Mouse (Mus musculus) right cerebral cortex, postnatal 10 days (tissue): Measurements from ENCODE around the gene Slc5a6.
"Not testable (repeated sequence)": the region's sequence is repeated elsewhere in the genome, so short reads cannot be mapped to it uniquely, and the experiment has no call there.

ENCODE experiments used
- DNase-seq, 2 experiments: peaks; one replicate each; pipeline ENCODE4 v3.0.0; 2021; ENCODE audit warnings: low spot score in 2 of 2

Slc5a6 gene

DNA sequence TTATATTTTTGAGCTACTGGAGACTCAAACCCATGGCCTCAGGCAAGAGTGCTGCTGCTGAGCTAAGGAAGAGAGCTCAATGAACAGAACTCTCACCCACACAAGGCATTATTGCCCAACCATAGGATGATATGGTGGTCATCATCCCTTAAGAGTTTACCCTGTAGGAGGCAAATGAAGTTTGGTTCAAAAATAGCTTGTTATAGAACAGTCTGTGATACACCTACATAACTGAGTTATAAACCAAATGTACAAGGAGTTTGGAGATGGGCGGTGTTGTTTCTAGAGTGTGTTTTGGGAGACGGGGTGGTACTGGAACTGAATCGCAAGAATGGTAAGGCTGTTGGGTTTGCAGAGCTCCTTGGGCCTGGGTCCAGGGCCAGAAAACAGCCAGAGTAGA lies 21.1 kb upstream of the Slc5a6 start:
- DNase-seq: no peak

DNA sequence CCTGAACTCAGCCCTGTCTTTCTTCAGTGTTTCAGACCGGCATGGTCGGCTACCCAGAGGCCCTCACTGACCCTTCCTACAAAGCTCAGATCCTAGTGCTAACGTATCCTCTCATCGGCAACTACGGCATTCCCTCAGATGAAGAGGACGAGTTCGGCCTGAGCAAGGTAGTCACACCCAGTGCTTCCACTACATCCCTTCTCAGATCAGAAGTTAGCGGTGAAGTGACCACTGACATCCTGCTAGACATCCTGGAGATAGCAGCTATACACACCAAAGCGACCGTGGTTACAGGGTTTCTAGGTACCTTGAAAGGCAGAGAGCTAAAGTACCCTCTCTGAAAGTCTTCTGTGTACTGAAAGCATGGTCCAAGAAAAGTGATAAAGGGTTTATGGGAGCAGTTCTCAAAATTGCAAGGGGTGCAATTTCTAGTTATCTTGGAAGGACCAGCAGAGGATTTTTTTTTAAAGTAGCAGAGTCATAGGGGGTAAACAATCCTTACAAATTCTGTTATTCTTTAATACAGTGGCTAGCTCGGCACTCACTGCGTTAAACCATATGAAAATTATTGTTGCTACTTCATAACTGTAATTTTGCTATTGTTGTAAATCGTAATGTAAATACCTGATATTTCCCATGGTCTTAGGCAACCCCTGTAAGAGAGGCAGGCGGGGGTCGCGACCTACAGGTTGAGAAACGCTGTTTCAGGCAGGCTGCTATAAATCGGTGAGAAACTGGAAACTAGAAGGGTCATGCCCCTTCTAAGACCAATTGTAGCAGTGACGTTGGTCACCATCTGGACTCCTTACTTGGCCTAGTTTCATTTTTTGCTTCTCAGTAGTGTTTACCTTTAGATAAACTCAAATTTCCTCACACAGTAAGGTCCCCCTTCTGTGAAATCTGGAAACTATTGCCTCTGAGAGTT lies 6.8 kb upstream of the Slc5a6 start:
- DNase-seq: no peak

- peak; percentile 95 to 96 for DNase-seq
These were observed 5.8 kb upstream of the Slc5a6 start, which contains the start of gene Cad for GRCm38 (mm10) chr5:31054261-31055215. Cad (plus strand) TSS chr5:31054780.

DNA sequence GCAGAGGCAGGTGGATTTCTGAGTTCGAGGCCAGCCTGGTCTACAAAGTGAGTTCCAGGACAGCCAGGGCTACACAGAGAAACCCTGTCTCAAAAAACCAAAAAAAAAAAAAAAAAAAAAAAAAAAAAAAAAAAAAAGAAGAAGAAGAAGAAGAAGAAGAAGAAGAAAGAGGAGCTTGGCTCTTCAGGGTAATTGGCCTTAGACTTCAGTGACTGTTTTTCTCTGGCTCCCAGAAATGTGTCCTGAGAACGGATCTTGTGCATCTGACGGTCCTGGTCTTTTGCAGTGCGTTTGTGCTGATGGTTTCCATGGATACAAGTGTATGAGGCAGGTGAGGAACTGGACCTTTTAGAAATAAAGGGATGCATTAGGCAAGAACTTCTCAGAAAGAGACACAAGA lies 5.0 kb upstream of the Slc5a6 start:
- not testable (repeated sequence) for DNase-seq

DNA sequence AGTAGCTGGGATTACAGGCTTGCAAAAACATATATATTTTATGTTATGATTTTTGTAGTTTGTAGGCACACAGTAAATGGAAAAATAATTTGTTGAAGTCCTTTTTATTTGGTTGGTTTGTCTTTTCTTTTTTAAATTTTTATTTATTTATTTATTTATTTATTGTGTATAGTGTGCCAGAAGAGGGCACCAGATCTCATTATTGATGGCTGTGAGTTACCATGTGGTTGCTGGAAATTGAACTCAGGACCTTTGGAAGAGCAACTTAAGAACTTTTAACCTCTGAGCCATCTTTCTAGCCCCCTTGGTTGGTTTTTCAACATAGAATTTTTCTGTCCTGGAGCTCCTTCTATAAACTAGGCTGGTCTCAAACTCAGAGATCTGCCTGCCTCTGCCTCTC lies 1.7 kb upstream of the Slc5a6 start:
- DNase-seq: no peak

DNA sequence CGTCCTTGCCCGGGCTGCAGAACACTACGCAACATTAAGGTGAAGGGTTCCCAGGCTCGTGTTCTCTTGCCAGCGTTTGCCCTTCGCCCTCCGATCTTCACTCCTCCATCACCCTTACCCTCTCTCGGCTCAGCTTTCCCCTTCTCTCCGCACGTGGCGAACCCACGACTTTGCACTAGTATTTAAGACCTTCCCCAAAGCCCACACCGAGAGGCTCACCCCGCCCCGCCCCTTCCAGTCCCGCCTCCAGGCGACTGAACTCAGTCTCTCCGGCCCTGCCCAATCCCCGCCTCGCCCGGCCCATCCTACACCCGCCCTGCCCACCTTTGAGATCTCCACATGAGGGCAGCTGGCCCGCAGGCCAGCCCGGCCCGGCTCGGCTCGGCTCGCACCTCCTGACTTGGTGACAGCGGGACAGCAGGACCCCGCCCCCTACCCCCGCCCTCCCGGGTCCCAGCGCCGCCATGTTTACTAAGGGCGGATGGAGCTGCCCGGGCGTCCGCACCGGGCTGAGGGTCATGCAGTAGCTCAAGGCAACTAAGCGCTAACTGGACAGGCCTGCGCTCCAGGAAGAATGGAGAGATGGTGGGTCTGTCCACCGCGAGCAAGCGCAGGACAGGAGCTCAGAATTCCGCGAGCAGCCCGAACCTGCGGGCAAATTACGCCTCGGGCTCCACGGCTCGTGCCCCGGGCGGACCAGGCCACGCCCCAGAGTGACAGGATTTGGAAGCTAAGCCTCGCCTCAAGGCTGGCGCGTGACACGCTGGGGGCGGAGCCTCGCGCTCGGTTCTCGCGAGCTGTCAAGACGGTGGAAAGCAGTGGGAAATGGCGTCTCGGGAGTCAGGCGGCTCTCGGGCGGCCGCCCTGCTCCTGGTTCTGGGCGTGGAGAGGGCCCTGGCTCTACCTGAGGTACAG lies 619 bp downstream of the Slc5a6 start, which contains the start of gene Atraid:
Atraid (plus strand) TSS at position 465 of the 915 bp plus-strand sequence.
- peak; percentile 98 for DNase-seq

DNA sequence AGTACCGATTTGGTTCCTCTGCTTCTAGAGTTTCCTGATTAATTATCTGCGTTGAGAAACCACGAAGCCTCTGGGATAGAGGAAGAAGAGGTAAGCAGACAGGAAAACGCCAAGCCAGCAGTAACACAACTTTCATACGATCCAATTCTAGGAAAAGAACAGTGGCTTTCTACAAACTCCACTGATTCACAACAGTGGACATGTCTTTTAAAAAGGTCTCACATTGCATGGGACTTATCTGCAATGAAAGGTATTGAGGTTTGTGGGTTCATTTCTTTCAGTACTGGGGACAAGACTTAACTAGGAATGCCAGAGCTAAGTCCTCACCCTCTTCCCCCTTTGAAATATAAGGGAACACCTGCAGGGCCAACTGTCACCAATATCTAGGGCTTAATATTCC lies 1.6 kb downstream of the Slc5a6 start:
- no peak for DNase-seq

- DNase-seq: no peak
These were observed 2.3 kb downstream of the Slc5a6 start for GRCm38 (mm10) chr5:31046416-31046815.

GRCm38 (mm10) chr5:31038171-31038845 lies 10.4 kb downstream of the Slc5a6 start:
- no peak for DNase-seq

DNA sequence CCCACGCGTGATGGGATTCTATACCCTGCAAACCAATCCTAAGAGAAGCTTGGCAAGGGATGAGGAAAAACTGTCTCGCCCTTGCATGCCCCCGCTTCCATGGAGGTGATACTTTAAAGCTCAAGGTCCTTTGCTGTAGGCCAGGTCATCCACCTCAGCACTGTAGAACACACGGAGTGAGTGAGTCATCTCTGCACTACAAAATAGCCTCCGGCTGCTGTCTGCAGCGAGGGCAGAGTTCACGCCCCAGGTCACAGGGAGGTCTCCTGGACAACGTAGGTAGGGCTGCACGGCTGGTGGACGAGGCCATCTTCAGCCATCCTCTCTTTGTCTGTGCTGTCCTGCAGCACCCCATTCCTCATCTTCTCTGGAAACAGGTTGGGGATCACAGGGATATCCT lies 12.2 kb downstream of the Slc5a6 start:
- DNase-seq: not testable (repeated sequence)

- DNase-seq: no peak
These were observed 14.1 kb downstream of the Slc5a6 start for GRCm38 (mm10) chr5:31034669-31035068.

DNA sequence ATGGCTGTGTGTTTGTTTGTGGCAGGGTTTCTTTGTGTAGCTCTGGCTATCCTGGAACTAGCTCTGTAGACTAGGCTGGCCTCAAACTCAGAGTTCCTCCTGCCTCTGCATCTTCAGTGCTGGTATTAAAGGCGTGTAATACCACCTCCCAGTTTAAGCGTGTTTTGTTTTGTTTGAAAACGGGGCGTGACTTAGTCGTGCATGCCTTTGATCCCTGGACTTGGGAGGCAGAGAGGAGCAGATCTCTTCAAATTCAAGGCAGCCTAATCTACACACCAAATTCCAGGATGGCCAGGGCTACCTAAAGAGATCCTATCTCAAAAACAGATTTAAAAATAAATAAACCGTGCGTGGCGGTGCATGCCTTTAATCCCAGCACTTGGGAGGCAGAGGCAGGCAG lies 17.2 kb downstream of the Slc5a6 start:
- DNase-seq: no peak

- no peak for DNase-seq
These were observed 17.8 kb downstream of the Slc5a6 start for GRCm38 (mm10) chr5:31030926-31031325.

DNA sequence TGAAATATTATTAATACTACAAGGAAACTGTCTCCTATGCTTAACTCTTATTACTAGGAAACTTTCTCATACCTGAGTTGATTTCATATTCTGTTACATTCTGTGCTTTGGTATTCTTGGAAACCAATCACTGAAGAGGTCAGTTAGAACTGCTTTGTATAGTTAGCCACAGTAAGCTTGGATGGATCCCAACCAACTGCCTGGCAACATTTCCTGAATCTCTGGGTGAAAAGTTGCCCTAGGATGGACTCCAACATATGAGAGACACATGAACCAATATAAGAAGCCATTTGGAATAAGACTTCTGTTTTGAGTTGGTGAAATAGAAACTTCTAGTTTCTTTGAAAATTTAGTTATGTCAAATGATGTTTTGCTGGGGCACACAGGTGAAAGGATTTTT lies 24.1 kb downstream of the Slc5a6 start:
- no peak for DNase-seq

GRCm38 (mm10) chr5:31023254-31023653 lies 25.5 kb downstream of the Slc5a6 start:
- DNase-seq: no peak

GRCm38 (mm10) chr5:31022690-31023089 lies 26.0 kb downstream of the Slc5a6 start:
- DNase-seq: no peak

DNA sequence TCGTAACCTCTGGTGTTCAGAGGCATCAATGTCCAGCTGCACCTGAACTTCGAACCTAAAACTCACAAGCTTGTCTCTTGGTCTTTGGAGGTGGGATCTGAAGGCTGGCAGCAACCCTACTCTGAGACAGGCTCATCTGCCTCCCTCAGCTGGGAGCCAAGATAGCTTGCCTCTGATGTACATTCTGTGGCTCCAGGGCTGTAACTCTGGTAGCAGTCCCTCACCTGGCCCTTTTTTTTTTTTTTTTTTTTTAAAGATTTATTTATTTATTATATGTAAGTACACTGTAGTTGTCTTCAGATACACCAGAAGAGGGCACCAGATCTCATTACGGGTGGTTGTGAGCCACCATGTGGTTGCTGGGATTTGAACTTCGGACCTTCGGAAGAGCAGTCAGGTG lies 26.9 kb downstream of the Slc5a6 start:
- DNase-seq: not testable (repeated sequence)

DNA sequence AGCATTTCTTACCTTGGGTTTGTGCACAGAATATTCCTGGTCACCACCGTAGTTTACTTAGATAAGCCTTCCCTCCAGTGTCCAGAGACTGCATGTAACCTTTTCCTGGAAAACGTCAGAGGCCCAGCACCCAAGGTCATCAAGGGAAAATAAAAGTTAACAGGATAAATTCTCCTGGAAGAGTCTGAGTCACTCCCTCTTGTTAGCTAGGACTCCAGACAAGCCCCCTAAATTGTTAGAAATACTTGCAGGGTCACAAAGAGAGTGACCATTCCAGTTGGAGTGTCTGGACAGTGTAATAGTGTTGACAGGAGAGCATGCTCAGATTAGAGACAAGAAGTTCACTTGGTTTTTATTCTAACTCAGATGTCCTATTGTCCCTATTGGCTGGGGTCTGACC lies 32.8 kb downstream of the Slc5a6 start:
- DNase-seq: no peak

DNA sequence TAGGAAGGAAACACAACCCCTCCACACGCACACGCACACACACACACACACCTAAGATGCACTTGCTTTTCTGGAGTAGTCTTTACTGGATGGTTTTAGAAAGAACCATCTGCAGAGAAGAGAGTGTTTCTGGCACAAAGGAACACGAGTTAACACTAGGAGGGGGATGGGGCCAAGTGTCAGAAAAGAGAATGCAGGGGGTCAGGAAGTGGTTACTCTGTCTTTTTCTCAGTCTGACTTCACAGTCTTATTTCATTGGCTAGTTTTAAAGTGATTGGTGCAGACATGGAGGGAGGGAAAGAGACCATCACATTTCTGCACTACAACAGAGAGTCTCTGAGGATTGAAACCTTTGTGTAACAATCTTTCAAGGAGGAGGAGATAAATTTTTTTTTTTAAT lies 36.0 kb downstream of the Slc5a6 start:
- DNase-seq: no peak

GRCm38 (mm10) chr5:31004184-31004583 lies 44.5 kb downstream of the Slc5a6 start:
- peak; percentile 91 to 93 for DNase-seq

GRCm38 (mm10) chr5:31001560-31001959 lies 47.2 kb downstream of the Slc5a6 start:
- no peak for DNase-seq
